Mouse (Mus musculus): Measurements from ENCODE around the gene Clca3a2. TPM values are rescaled to one million over a fixed set of nuclear protein-coding genes. Genes with fewer than 3 reads are reported as not detected.
"Not testable (repeated sequence)": the region's sequence is repeated elsewhere in the genome, so short reads cannot be mapped to it uniquely, and the experiment has no call there.

Clca3a2 gene
- polyA plus RNA-seq (2012; rRNA removed), result 0.63 and 0.75 TPM in 2 replicates

DNA sequence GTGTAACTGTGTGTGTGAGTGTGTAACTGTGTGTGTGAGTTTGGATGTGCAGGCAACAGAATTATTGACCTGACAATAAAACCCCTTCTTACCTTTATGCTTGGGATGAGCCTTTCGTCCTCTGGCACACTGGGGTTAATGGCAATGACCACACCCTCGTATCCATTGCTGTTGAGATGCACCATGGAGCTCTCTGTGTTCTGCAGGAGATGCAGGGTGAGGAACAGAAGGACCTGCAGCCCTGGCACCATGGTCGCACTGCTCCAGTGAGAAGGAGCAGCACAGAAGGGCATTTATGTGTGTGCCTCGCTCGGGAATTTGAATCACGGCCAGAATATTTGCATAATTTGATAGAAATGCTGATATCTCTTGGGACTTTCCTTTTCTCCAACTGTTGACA lies at the start of gene Clca3a2:
TSS of gene Clca3a2 (minus strand) at position 276 of the 400 bp plus-strand sequence.
- DNase-seq; H3K27ac ChIP-seq (ENCODE audit: insufficient read depth, low read depth, low read length); H3K27me3 ChIP-seq (replicated peaks; ENCODE audit: control insufficient read depth, insufficient read depth, low read length); H3K4me3 ChIP-seq (ENCODE audit: insufficient read depth, low read depth, low read length); H3K4me1 ChIP-seq (ENCODE audit: control insufficient read depth, insufficient read depth, low read length); H3K36me3 ChIP-seq (ENCODE audit: control insufficient read depth, insufficient read depth, low read length): not testable (repeated sequence)
- 71% methylated on average over 6 of the region's 6 CpGs for WGBS

DNA sequence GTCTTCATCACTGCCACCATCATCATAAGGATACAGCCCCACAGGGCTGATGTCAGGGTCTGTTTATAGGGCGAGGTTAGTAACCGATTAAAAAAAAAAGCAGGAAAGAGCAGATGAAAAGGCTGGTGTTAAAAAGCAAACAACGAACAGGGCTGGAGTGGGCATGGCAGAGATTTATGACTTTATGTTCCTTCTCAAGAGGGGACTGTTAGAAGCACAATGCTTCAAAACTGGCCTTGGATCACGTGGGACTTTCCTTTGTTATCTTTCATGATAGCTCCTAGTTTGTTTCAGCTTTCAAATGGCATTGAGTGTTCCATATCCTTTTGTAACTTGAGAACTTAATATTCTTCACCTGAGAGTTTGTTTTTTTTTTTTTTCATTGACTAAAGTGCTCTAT lies 30.3 kb upstream of the Clca3a2 start:
- Histone ChIP-seq H3K36me3 (ENCODE audit: control insufficient read depth, insufficient read depth, low read length) (no peaks in the 10 kb centered on the region), H3K27me3 (replicated peaks; ENCODE audit: control insufficient read depth, insufficient read depth, low read length) (no peaks in the 10 kb centered on the region), H3K4me1 (ENCODE audit: control insufficient read depth, insufficient read depth, low read length) (no peaks in the 10 kb centered on the region), H3K27ac (ENCODE audit: insufficient read depth, low read depth, low read length) (no peak overlapping the region), H3K4me3 (ENCODE audit: insufficient read depth, low read depth, low read length) (no peak overlapping the region)
- TF ChIP-seq CTCF (conservative IDR thresholded peaks at IDR 0.05; ENCODE audit: insufficient read depth, insufficient read length, low read depth, low read length), result no peak
- 15% methylated on average over 4 of the region's 4 CpGs for WGBS
- DNase-seq, result no peak

- not testable (repeated sequence) for H3K36me3 ChIP-seq (ENCODE audit: control insufficient read depth, insufficient read depth, low read length); H3K4me1 ChIP-seq (ENCODE audit: control insufficient read depth, insufficient read depth, low read length); H3K4me3 ChIP-seq (ENCODE audit: insufficient read depth, low read depth, low read length); DNase-seq; H3K27ac ChIP-seq (ENCODE audit: insufficient read depth, low read depth, low read length); H3K27me3 ChIP-seq (replicated peaks; ENCODE audit: control insufficient read depth, insufficient read depth, low read length)
- WGBS, result 75% methylated on average over 9 of the region's 9 CpGs
Observed at GRCm38 (mm10) chr3:144849014-144849556, 29.8 kb upstream of the Clca3a2 start, which contains the start of gene Clca3b. Gene Clca3b (minus strand): TSS chr3:144849357.

DNA sequence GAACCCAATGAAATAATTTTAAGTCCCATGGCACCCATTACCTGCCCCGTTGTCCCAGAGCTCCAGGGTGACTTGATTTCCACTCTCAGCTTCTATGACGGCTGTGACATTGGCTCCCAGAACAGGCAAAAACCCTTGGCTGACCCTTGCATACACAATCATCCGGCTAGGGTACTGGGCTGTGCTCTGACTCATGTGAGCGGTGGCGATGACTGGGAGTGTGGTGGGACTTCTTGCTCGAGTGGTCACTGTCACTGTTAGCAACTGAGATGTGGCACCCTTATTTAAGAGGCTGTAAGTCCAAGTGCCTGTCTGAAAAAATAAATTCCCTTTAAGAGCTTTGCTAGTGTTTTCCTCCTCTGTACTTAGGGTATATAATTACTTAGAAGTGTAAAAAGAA lies 8.0 kb upstream of the Clca3a2 start:
- 32% methylated on average over 6 of the region's 6 CpGs for WGBS
- no peaks in the 10 kb centered on the region for H3K36me3 ChIP-seq (ENCODE audit: control insufficient read depth, insufficient read depth, low read length)
- TF ChIP-seq POLR2A (IDR thresholded peaks at IDR 0.05; ENCODE audit: low read depth, low read length), result no peak
- no peak for TF ChIP-seq CTCF (conservative IDR thresholded peaks at IDR 0.05; ENCODE audit: insufficient read depth, insufficient read length, low read depth, low read length)
- H3K4me3 ChIP-seq (ENCODE audit: insufficient read depth, low read depth, low read length), result no peak overlapping the region
- H3K27me3 ChIP-seq (replicated peaks; ENCODE audit: control insufficient read depth, insufficient read depth, low read length), result no peaks in the 10 kb centered on the region
- no peak overlapping the region for H3K27ac ChIP-seq (ENCODE audit: insufficient read depth, low read depth, low read length)
- no peaks in the 10 kb centered on the region for H3K4me1 ChIP-seq (ENCODE audit: control insufficient read depth, insufficient read depth, low read length)
- DNase-seq, result no peak

DNA sequence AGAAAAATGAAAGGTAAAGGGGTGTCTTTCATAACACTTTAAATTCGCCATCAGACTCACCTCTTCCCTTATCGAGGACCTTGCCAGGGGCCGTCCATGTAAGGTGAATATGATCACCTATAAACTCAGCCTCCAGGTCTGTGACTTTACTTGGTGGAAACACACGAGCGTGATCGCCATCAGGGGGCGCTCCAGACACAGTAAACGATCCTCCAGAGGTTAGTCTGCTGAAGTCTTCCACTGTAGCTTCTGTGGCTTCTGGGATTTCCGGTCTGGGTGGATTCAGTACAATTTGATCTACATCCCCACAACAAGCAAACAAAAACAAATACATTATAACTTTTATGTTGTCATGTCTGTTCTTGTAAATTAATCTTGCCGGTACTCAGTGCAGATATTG lies 5.9 kb upstream of the Clca3a2 start:
- H3K27ac ChIP-seq (ENCODE audit: insufficient read depth, low read depth, low read length), result no peak overlapping the region
- H3K4me3 ChIP-seq (ENCODE audit: insufficient read depth, low read depth, low read length), result no peak overlapping the region
- WGBS, result 9% methylated on average over 10 of the region's 10 CpGs
- H3K27me3 ChIP-seq (replicated peaks; ENCODE audit: control insufficient read depth, insufficient read depth, low read length), result no peaks in the 10 kb centered on the region
- no peaks in the 10 kb centered on the region for H3K36me3 ChIP-seq (ENCODE audit: control insufficient read depth, insufficient read depth, low read length)
- peak; percentile 78 for TF ChIP-seq CTCF (conservative IDR thresholded peaks at IDR 0.05; ENCODE audit: insufficient read depth, insufficient read length, low read depth, low read length)
- TF ChIP-seq POLR2A (IDR thresholded peaks at IDR 0.05; ENCODE audit: low read depth, low read length), result no peak
- H3K4me1 ChIP-seq (ENCODE audit: control insufficient read depth, insufficient read depth, low read length), result no peaks in the 10 kb centered on the region
- peak; percentile 77 for DNase-seq

GRCm38 (mm10) chr3:144823331-144823730 lies 4.0 kb upstream of the Clca3a2 start:
- no peak for DNase-seq
- no peak for TF ChIP-seq CTCF (conservative IDR thresholded peaks at IDR 0.05; ENCODE audit: insufficient read depth, insufficient read length, low read depth, low read length)
- TF ChIP-seq POLR2A (IDR thresholded peaks at IDR 0.05; ENCODE audit: low read depth, low read length), result no peak
- H3K4me3 ChIP-seq (ENCODE audit: insufficient read depth, low read depth, low read length), result no peak overlapping the region
- H3K4me1 ChIP-seq (ENCODE audit: control insufficient read depth, insufficient read depth, low read length), result no peaks in the 10 kb centered on the region
- H3K36me3 ChIP-seq (ENCODE audit: control insufficient read depth, insufficient read depth, low read length), result no peaks in the 10 kb centered on the region
- H3K27ac ChIP-seq (ENCODE audit: insufficient read depth, low read depth, low read length), result no peak overlapping the region
- no peaks in the 10 kb centered on the region for H3K27me3 ChIP-seq (replicated peaks; ENCODE audit: control insufficient read depth, insufficient read depth, low read length)
- WGBS, result 85% methylated on average over 5 of the region's 5 CpGs

- no peak for TF ChIP-seq CTCF (conservative IDR thresholded peaks at IDR 0.05; ENCODE audit: insufficient read depth, insufficient read length, low read depth, low read length)
- no peak for TF ChIP-seq POLR2A (IDR thresholded peaks at IDR 0.05; ENCODE audit: low read depth, low read length)
- Histone ChIP-seq H3K4me1 (ENCODE audit: control insufficient read depth, insufficient read depth, low read length) (no peaks in the 10 kb centered on the region), H3K4me3 (ENCODE audit: insufficient read depth, low read depth, low read length) (no peak overlapping the region), H3K36me3 (ENCODE audit: control insufficient read depth, insufficient read depth, low read length) (no peaks in the 10 kb centered on the region), H3K27ac (ENCODE audit: insufficient read depth, low read depth, low read length) (no peak overlapping the region), H3K27me3 (replicated peaks; ENCODE audit: control insufficient read depth, insufficient read depth, low read length) (no peaks in the 10 kb centered on the region)
- DNase-seq, result no peak
- WGBS, result 52% methylated on average over 1 of the region's 1 CpGs
Observed at GRCm38 (mm10) chr3:144820632-144821031, 1.3 kb upstream of the Clca3a2 start.

- not testable (repeated sequence) for H3K27me3 ChIP-seq (replicated peaks; ENCODE audit: control insufficient read depth, insufficient read depth, low read length); H3K4me1 ChIP-seq (ENCODE audit: control insufficient read depth, insufficient read depth, low read length); H3K27ac ChIP-seq (ENCODE audit: insufficient read depth, low read depth, low read length); DNase-seq; H3K36me3 ChIP-seq (ENCODE audit: control insufficient read depth, insufficient read depth, low read length); H3K4me3 ChIP-seq (ENCODE audit: insufficient read depth, low read depth, low read length)
- 80% methylated on average over 6 of the region's 6 CpGs for WGBS
Observed at GRCm38 (mm10) chr3:144813336-144813735, 6.0 kb downstream of the Clca3a2 start.
